Mouse (Mus musculus) naive thymus-derived CD4-positive, alpha-beta T cell, adult 2 months (primary cell): ENCODE data around the gene Csta1.

Experiments
- DNase-seq: peaks from one replicate; pipeline ENCODE4 v3.0.0-alpha.2; 2011; ENCODE audit warnings: low read depth

Csta1 gene

GRCm38 (mm10) chr16:36071071-36071449 lies 60.0 kb downstream of the Csta1 start:
- DNase-seq: no peak
